Mouse (Mus musculus): Measurements from ENCODE around the gene Itgb3bp. TPM values are rescaled to one million over a fixed set of nuclear protein-coding genes. Genes with fewer than 3 reads are reported as not detected.

Gene Itgb3bp
- polyA plus RNA-seq, 1 experiment = 0.15 TPM

DNA sequence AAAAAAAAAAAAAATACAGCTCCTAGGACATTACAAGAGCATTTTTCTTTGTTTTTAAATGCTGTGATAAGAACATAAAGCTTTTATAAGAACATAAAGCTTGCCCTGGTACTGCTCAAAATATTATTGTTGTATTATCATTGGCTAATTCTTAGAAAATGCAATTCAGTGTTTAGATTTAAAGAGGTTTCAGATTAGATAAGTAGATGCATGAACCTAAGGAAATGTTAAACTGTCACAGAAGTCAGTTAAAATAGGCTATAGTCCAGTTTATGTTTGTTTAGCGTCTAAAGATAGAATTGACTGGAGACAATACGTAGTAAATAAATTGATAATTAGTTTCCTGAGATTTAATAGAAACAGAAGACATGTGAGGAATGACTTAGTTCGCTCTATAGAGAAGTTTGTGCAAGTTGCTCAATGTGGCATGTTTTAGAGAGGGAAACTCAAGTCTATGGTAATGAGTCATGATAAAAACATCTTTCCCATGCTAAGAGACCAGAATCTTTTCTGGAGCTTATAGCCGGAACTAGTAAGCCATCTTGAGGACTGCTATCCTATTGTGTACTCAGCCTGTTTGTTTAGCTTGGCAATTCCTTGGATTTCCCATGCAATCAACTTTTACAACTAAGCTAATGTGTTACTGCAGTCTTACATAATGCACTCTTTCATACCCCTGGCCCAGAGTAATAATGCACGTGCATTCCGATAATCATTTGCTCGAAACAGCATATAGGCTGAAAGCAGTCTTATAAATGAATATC is 112.7 kb downstream of the Itgb3bp start:
- Histone ChIP-seq H3K27me3 (ENCODE audit: control insufficient read depth, insufficient read depth, low read length) (no peaks in the 10 kb centered on the region; the same call in 1 of the 2 replicates), H3K36me3 (ENCODE audit: control insufficient read depth, insufficient read depth, low read length) (0 out of 2 replicates have a peak, but pooled peaks cover 1% of the 10 kb centered on the region), H3K4me1 (ENCODE audit: control insufficient read depth, insufficient read depth, insufficient read length, low read length) (0 out of 2 replicates have a peak, but pooled peaks cover 2% of the 10 kb centered on the region), H3K27ac (ENCODE audit: insufficient read depth, low read depth, low read length) (no peak overlapping the region), H3K4me3 (ENCODE audit: low read depth, low read length) (no peak overlapping the region)
- WGBS = 25% methylated on average over 7 of the region's 7 CpGs
- TF ChIP-seq POLR2A (IDR thresholded peaks at IDR 0.05; ENCODE audit: low read depth, low read length) (no peak), CTCF (IDR thresholded peaks at IDR 0.05; ENCODE audit: extremely low read depth, insufficient read length, insufficient replicate concordance, low read depth, low read length) (no peak)

DNA sequence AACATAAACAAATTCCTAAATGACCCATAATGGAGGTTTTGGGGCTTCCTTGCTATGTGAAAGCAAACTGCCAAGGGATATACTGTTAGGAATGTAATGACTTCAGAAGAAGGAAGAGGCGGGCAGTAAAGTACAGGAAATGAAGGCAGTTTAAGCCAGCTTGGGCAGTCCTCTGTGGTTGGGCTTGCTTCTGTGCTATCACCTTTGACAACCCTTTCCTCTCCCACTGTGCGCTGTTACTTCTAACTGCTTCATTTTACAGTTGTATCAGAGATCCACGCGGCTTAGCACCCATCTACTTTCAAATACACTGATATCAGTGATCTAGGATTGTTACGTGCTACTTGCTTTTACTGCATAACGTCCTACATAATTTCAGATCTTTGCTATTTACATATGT is 137.2 kb downstream of the Itgb3bp start:
- Histone ChIP-seq H3K27me3 (ENCODE audit: control insufficient read depth, insufficient read depth, low read length) (no peaks in the 10 kb centered on the region), H3K4me1 (ENCODE audit: control insufficient read depth, insufficient read depth, insufficient read length, low read length) (no peaks in the 10 kb centered on the region), H3K4me3 (ENCODE audit: low read depth, low read length) (no peak overlapping the region), H3K27ac (ENCODE audit: insufficient read depth, low read depth, low read length) (no peak overlapping the region), H3K36me3 (ENCODE audit: control insufficient read depth, insufficient read depth, low read length) (no peaks in the 10 kb centered on the region)
- TF ChIP-seq POLR2A (IDR thresholded peaks at IDR 0.05; ENCODE audit: low read depth, low read length) (no peak), CTCF (IDR thresholded peaks at IDR 0.05; ENCODE audit: extremely low read depth, insufficient read length, insufficient replicate concordance, low read depth, low read length) (no peak)
- 93% methylated on average over 6 of the region's 6 CpGs for WGBS

DNA sequence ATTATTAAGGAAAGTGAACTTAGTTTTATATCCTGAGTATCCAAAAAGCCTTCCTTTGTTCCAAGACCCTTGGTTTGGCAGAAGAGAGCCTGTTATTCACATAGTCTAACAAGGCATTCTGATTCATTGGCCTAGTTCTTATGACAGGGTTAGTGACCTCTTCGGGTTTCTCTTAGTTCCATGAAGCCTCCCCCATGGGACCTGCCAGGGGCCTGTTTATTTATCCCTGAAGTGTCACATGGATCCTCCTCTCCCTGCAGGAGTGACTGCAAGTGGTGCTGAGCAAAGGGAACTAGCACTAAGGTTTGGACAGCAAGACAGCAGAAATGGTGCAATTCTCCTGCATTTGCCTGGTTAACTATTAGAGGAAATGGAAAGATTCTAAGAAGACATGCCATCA is 156.6 kb downstream of the Itgb3bp start:
- H3K36me3 ChIP-seq (ENCODE audit: control insufficient read depth, insufficient read depth, low read length) = no peaks in the 10 kb centered on the region
- no peak overlapping the region for H3K27ac ChIP-seq (ENCODE audit: insufficient read depth, low read depth, low read length)
- H3K4me1 ChIP-seq (ENCODE audit: control insufficient read depth, insufficient read depth, insufficient read length, low read length) = no peaks in the 10 kb centered on the region
- TF ChIP-seq CTCF (IDR thresholded peaks at IDR 0.05; ENCODE audit: extremely low read depth, insufficient read length, insufficient replicate concordance, low read depth, low read length) = no peak
- TF ChIP-seq POLR2A (IDR thresholded peaks at IDR 0.05; ENCODE audit: low read depth, low read length) = no peak
- H3K27me3 ChIP-seq (ENCODE audit: control insufficient read depth, insufficient read depth, low read length) = no peaks in the 10 kb centered on the region
- 56% methylated on average over 1 of the region's 1 CpGs for WGBS
- no peak overlapping the region for H3K4me3 ChIP-seq (ENCODE audit: low read depth, low read length)

DNA sequence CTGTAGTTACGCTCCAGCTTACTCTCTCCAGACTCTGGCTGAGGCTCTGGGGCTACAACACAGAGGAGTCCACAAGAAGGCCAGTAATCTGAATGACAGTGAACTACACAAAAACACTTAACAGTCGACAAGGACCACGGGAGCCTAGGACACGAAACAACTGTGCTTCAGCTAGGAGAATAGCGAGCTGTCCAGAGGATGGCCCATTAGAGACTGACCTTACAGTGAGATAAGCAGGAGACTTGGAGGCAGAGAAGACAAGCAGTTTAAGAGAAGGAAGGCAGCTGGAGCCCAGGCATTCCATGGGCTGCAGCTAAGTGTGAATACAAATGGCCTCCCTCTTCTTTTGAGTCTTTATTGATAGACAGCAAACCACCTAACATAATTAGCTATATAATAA is 159.1 kb downstream of the Itgb3bp start:
- TF ChIP-seq CTCF (IDR thresholded peaks at IDR 0.05; ENCODE audit: extremely low read depth, insufficient read length, insufficient replicate concordance, low read depth, low read length) (no peak), POLR2A (IDR thresholded peaks at IDR 0.05; ENCODE audit: low read depth, low read length) (no peak)
- H3K27me3 ChIP-seq (ENCODE audit: control insufficient read depth, insufficient read depth, low read length) = no peaks in the 10 kb centered on the region
- WGBS = 91% methylated on average over 5 of the region's 5 CpGs
- no peak overlapping the region for H3K4me3 ChIP-seq (ENCODE audit: low read depth, low read length)
- no peaks in the 10 kb centered on the region for H3K4me1 ChIP-seq (ENCODE audit: control insufficient read depth, insufficient read depth, insufficient read length, low read length)
- no peak overlapping the region for H3K27ac ChIP-seq (ENCODE audit: insufficient read depth, low read depth, low read length)
- 0 out of 2 replicates have a peak, but pooled peaks cover 1% of the 10 kb centered on the region for H3K36me3 ChIP-seq (ENCODE audit: control insufficient read depth, insufficient read depth, low read length)

DNA sequence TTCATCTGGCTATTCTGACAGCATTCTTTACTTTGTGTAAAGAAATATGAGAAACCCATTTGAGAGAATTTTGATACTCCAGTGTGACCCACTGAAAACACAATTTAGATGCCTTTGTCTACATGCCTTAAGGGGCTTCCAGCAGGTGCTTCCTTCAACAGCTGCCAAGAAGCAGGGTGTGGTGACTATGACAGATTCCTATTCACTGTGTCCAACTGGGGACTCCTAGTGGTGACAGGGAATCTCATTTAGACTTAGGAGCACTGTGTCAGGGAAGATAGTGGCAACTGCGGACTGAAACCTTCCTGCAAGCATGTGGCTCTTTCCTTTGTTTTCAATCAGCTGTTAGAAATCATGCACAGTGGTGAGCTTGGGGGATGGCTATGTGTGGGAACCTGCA is 162.9 kb downstream of the Itgb3bp start:
- 0 out of 2 replicates have a peak, but pooled peaks cover 1% of the 10 kb centered on the region for H3K36me3 ChIP-seq (ENCODE audit: control insufficient read depth, insufficient read depth, low read length)
- no peak overlapping the region for H3K27ac ChIP-seq (ENCODE audit: insufficient read depth, low read depth, low read length)
- H3K4me1 ChIP-seq (ENCODE audit: control insufficient read depth, insufficient read depth, insufficient read length, low read length) = no peaks in the 10 kb centered on the region
- no peak overlapping the region for H3K4me3 ChIP-seq (ENCODE audit: low read depth, low read length)
- 61% methylated on average over 1 of the region's 1 CpGs for WGBS
- H3K27me3 ChIP-seq (ENCODE audit: control insufficient read depth, insufficient read depth, low read length) = no peaks in the 10 kb centered on the region
- TF ChIP-seq CTCF (IDR thresholded peaks at IDR 0.05; ENCODE audit: extremely low read depth, insufficient read length, insufficient replicate concordance, low read depth, low read length) (no peak), POLR2A (IDR thresholded peaks at IDR 0.05; ENCODE audit: low read depth, low read length) (no peak)

DNA sequence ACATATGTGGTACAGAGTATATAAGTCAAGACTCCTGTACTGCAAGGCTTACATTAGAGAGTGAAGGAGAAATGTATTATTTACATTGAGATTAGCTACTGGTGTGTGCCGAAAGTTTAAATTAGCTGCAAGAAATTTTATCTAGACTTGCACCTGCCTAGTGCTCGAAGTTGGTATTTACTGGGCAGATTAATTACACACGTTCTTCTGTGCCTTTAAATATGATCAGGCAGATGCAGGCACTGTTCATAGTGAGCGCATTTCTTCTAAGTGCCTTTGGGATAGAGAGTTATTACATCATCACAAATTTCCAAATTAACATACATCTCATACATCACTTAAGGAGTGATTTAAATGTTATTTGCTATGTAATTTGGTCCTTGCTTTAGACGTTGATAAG is 163.3 kb downstream of the Itgb3bp start:
- 48% methylated on average over 5 of the region's 5 CpGs for WGBS
- H3K27me3 ChIP-seq (ENCODE audit: control insufficient read depth, insufficient read depth, low read length) = no peaks in the 10 kb centered on the region

DNA sequence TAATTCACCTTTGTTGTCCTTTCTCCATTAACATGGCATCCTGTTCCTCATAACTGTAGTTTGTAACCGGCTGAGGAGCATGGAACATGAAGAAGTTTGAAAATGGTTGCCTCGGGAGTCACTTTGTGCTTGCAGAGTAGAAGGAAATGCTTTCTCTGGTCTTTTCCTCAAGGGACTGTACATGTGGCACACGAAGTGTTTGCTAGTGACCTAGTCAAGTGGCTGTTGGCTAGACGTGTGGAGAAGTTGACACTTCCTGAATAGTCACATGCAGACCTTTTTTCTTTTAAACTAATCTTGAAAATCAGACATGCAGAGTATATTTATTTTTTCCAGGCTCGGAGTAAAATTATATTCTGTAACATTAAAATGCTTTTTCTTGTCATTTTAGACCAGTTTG is 177.2 kb downstream of the Itgb3bp start:
- TF ChIP-seq CTCF (IDR thresholded peaks at IDR 0.05; ENCODE audit: extremely low read depth, insufficient read length, insufficient replicate concordance, low read depth, low read length) (no peak), POLR2A (IDR thresholded peaks at IDR 0.05; ENCODE audit: low read depth, low read length) (no peak)

More for the DNA sequence above, 163.3 kb downstream of the Itgb3bp start:
- Histone ChIP-seq H3K36me3 (ENCODE audit: control insufficient read depth, insufficient read depth, low read length) (0 out of 2 replicates have a peak, but pooled peaks cover 3% of the 10 kb centered on the region), H3K4me3 (ENCODE audit: low read depth, low read length) (no peak overlapping the region), H3K4me1 (ENCODE audit: control insufficient read depth, insufficient read depth, insufficient read length, low read length) (no peaks in the 10 kb centered on the region), H3K27ac (ENCODE audit: insufficient read depth, low read depth, low read length) (no peak overlapping the region)
- TF ChIP-seq CTCF (IDR thresholded peaks at IDR 0.05; ENCODE audit: extremely low read depth, insufficient read length, insufficient replicate concordance, low read depth, low read length) (no peak), POLR2A (IDR thresholded peaks at IDR 0.05; ENCODE audit: low read depth, low read length) (no peak)

More for the DNA sequence above, 177.2 kb downstream of the Itgb3bp start:
- no peak overlapping the region for H3K27ac ChIP-seq (ENCODE audit: insufficient read depth, low read depth, low read length)
- no peaks in the 10 kb centered on the region for H3K27me3 ChIP-seq (ENCODE audit: control insufficient read depth, insufficient read depth, low read length)
- H3K36me3 ChIP-seq (ENCODE audit: control insufficient read depth, insufficient read depth, low read length) = peaks cover 10% of the 10 kb centered on the region
- H3K4me3 ChIP-seq (ENCODE audit: low read depth, low read length) = no peak overlapping the region
- WGBS = 91% methylated on average over 5 of the region's 5 CpGs
- no peaks in the 10 kb centered on the region for H3K4me1 ChIP-seq (ENCODE audit: control insufficient read depth, insufficient read depth, insufficient read length, low read length)
